Mouse (Mus musculus): ENCODE results near the gene Edc4. TPM values are rescaled to one million over a fixed set of nuclear protein-coding genes. Genes with fewer than 3 reads are reported as not detected.

The Edc4 gene
- total and polyA plus RNA-seq, 3 experiments, result 46.1 to 72.1 TPM; not detected in 1

DNA sequence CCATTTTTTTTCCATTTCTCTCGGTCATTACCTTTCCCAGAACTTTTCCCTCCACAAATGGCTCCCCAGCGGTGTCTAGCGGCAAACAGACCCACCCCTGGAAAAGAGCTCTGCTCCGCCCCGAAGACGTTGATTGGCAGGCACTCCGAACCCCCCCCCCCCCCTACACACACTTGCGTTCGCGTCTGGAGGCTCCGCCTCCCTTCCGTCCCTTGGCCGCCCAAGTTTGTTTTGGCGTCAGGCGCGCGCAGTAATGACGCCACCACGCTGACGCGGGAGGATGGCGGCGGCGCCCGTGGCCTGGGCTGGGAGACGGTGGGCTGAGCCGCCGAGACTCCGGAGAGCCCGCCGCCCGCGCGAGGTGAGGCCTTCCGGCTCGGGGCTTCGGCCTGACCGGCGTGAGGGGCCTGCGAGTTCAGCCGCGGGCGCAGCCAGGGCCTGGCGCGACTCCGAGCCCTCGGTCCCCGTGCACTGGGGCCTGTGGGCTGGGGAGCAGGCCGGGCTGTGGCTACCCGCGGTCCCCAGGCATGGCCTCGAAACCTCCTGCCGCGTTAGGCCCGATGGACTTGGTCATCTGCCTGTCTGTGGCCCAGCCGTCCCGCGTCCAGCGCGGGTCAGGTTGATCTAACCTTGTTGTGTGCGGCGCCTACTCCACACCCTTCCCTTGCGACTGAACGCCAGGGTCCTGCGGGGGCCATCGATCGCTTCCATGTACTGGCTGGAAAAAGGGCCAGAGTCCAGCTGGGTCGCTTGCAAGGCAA is 19.7 kb downstream of the Edc4 start, which contains the start of gene Pskh1 (continued):
- no peak for TF ChIP-seq ZKSCAN1 (IDR thresholded peaks at IDR 0.05; ENCODE audit: low read depth, low read length)
- no peak for TF ChIP-seq MYB (IDR thresholded peaks at IDR 0.05; ENCODE audit: low read depth, low read length)
- TF ChIP-seq POLR2A (IDR thresholded peaks at IDR 0.05; ENCODE audit: control insufficient read depth in 1 of 2, insufficient read depth in 1 of 2, low read depth in 1 of 2, low read length in 2 of 2, poor library complexity in 1 of 2), result peak; percentile 65 to 68; a peak in 2 of 4 replicates
- TF ChIP-seq EP300 (IDR thresholded peaks at IDR 0.05; ENCODE audit: low read depth in 1 of 2, low read length in 2 of 2), result no peak
- TF ChIP-seq NRF1 (IDR thresholded peaks at IDR 0.05; ENCODE audit: insufficient read depth, low read depth, low read length, poor library complexity, severe bottlenecking), result peak; percentile 38; the same call in 1 of the 2 replicates
- TF ChIP-seq MAFK (IDR thresholded peaks at IDR 0.05; ENCODE audit: borderline replicate concordance, low read depth, low read length), result no peak
- peak; percentile 91 for TF ChIP-seq MAZ (IDR thresholded peaks at IDR 0.05; ENCODE audit: low read depth, low read length)
- peak; percentile 70; the same call in 1 of the 2 replicates for TF ChIP-seq ELF1 (IDR thresholded peaks at IDR 0.05; ENCODE audit: low read depth, low read length)
- no peak for TF ChIP-seq RCOR1 (IDR thresholded peaks at IDR 0.05; ENCODE audit: low read depth, low read length)
- TF ChIP-seq HCFC1 (IDR thresholded peaks at IDR 0.05; ENCODE audit: low read depth, low read length), result peak; percentile 90
- peak; percentile 79 for TF ChIP-seq NELFE (IDR thresholded peaks at IDR 0.05; ENCODE audit: low read depth, low read length)
- 0 out of 2 replicates have a peak, but pooled peaks have one; percentile 45 for TF ChIP-seq MAX (IDR thresholded peaks at IDR 0.05; ENCODE audit: low read length)
- TF ChIP-seq E2F4 (IDR thresholded peaks at IDR 0.05; ENCODE audit: borderline replicate concordance, low read depth, low read length), result no peak
- no peak for TF ChIP-seq JUND (IDR thresholded peaks at IDR 0.05; ENCODE audit: low read depth, low read length)
- TF ChIP-seq TBP (IDR thresholded peaks at IDR 0.05; ENCODE audit: low read depth, low read length), result no peak
- 0 out of 2 replicates have a peak, but pooled peaks have one; percentile 21 for TF ChIP-seq ZC3H11A (IDR thresholded peaks at IDR 0.05; ENCODE audit: low read depth, low read length)
- TF ChIP-seq TAL1 (IDR thresholded peaks at IDR 0.05; ENCODE audit: low read length), result no peak
- no peak; the same call in 1 of the 2 replicates for TF ChIP-seq POLR2AphosphoS2 (IDR thresholded peaks at IDR 0.05; ENCODE audit: low read length)
- no peak for TF ChIP-seq SMC3 (IDR thresholded peaks at IDR 0.05; ENCODE audit: low read depth, low read length)

DNA sequence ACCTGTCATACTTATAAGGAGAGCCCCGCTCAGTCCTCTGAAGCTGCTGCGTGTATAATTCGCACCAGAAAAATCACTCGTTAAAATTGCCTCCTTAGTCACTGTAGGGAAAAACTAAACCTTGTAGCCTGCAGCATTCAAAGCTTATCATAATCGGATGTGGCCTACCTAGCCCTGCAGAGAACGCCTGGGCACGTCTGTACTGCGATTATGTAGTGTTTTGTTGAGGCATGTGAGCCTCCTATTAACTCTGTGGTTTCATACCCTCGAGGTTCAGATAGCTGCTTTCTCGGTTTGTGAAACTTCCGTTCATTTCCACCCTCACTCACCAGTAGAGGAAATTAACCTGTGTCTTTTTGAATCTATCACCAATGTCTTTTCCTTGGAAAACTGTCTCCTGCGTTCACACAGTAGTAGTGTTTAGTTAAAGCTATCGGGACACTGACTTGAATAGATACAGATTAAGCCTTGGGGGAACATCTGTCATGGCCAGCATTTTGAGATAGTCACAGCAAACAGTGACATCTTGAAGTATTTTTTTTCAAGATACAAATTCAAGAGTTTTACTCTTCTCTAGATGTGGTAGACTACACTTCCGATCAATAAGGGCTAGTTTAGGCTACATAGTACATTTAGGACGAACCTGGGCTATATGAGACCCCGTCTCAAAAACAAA is 20.4 kb downstream of the Edc4 start:
- H3K9me3 ChIP-seq (replicated peaks; ENCODE audit: insufficient read depth, low read length), result no peaks in the 10 kb centered on the region
- H3K79me2 ChIP-seq (ENCODE audit: control insufficient read depth, insufficient read depth, low read length, poor library complexity), result peaks cover 6% of the 10 kb centered on the region; the same call in 1 of the 2 replicates
- peaks cover 5 to 8% of the 10 kb centered on the region in 2 experiments for H3K4me1 ChIP-seq (ENCODE audit: control insufficient read depth in 1 of 2, insufficient read depth in 2 of 2, low read length in 2 of 2)
- DNase-seq (ENCODE audit: low read depth, low spot score), result peak; percentile 88
- peaks cover 0 to 6% of the 10 kb centered on the region in 2 experiments; a peak in 3 of 4 replicates for H3K36me3 ChIP-seq (ENCODE audit: control insufficient read depth in 1 of 2, insufficient read depth in 2 of 2, low read length in 2 of 2)
- no peaks in the 10 kb centered on the region for H3K27me3 ChIP-seq (ENCODE audit: control insufficient read depth in 1 of 2, insufficient read depth in 2 of 2, low read length in 2 of 2)
- H3K27ac ChIP-seq (ENCODE audit: control insufficient read depth, low read depth, low read length), result peak overlapping the region; percentile 83
- peak overlapping the region; percentile 67 to 94 for H3K4me3 ChIP-seq (ENCODE audit: control insufficient read depth in 1 of 2, insufficient read depth in 1 of 2, low read depth in 2 of 2, low read length in 2 of 2)
- H3K9ac ChIP-seq (ENCODE audit: control insufficient read depth, low read depth, low read length, poor library complexity, severe bottlenecking), result peak overlapping the region; percentile 96
- peak; percentile 86 for TF ChIP-seq MXI1 (IDR thresholded peaks at IDR 0.05; ENCODE audit: low read depth, low read length)
- TF ChIP-seq BHLHE40 (IDR thresholded peaks at IDR 0.05; ENCODE audit: borderline replicate concordance, low read depth, low read length), result peak; percentile 44; the same call in 1 of the 2 replicates
- TF ChIP-seq EP300 (IDR thresholded peaks at IDR 0.05; ENCODE audit: low read depth in 1 of 2, low read length in 2 of 2), result peak; percentile 58 to 68
- TF ChIP-seq GATA1 (IDR thresholded peaks at IDR 0.05; ENCODE audit: low read depth, low read length), result peak; percentile 60
- no peak for TF ChIP-seq RAD21 (IDR thresholded peaks at IDR 0.05; ENCODE audit: low read depth, low read length)
- TF ChIP-seq NELFE (IDR thresholded peaks at IDR 0.05; ENCODE audit: low read depth, low read length), result peak; percentile 12; the same call in 1 of the 2 replicates
- no peak for TF ChIP-seq ZMIZ1 (IDR thresholded peaks at IDR 0.05; ENCODE audit: low read depth, low read length)
- 0 out of 2 replicates have a peak, but pooled peaks have one; percentile 41 for TF ChIP-seq TCF12 (IDR thresholded peaks at IDR 0.05; ENCODE audit: low read depth, low read length)
- TF ChIP-seq USF2 (IDR thresholded peaks at IDR 0.05; ENCODE audit: borderline replicate concordance in 1 of 2, insufficient read depth in 1 of 2, low read depth in 1 of 2, low read length in 2 of 2), result no peak
- TF ChIP-seq POLR2AphosphoS2 (IDR thresholded peaks at IDR 0.05; ENCODE audit: low read length), result peak; percentile 48; the same call in 1 of the 2 replicates
- TF ChIP-seq ETS1 (IDR thresholded peaks at IDR 0.05; ENCODE audit: low read depth, low read length), result peak; percentile 72
- TF ChIP-seq SMC3 (IDR thresholded peaks at IDR 0.05; ENCODE audit: low read depth, low read length), result no peak; the same call in 1 of the 2 replicates
- TF ChIP-seq MAFK (IDR thresholded peaks at IDR 0.05; ENCODE audit: borderline replicate concordance, low read depth, low read length), result no peak; the same call in 1 of the 2 replicates
- no peak; a peak in 1 of 4 replicates for TF ChIP-seq POLR2A (IDR thresholded peaks at IDR 0.05; ENCODE audit: control insufficient read depth in 1 of 2, insufficient read depth in 1 of 2, low read depth in 1 of 2, low read length in 2 of 2, poor library complexity in 1 of 2)
- peak; percentile 65 for TF ChIP-seq TAL1 (IDR thresholded peaks at IDR 0.05; ENCODE audit: low read length)
- no peak for TF ChIP-seq MEF2A (IDR thresholded peaks at IDR 0.05; ENCODE audit: extremely low read depth, insufficient replicate concordance, low read depth, low read length, poor library complexity, severe bottlenecking)
- TF ChIP-seq MYB (IDR thresholded peaks at IDR 0.05; ENCODE audit: low read depth, low read length), result no peak
- TF ChIP-seq CTCF (IDR thresholded peaks at IDR 0.05 in 2 of 3, conservative IDR thresholded peaks at IDR 0.05 in 1 of 3; ENCODE audit: control insufficient read depth in 1 of 3, insufficient read depth in 1 of 3, low read depth in 2 of 3, low read length in 3 of 3, poor library complexity in 1 of 3, severe bottlenecking in 1 of 3), result no peak
- TF ChIP-seq SIN3A (IDR thresholded peaks at IDR 0.05; ENCODE audit: low read length), result peak; percentile 70
